Mouse (Mus musculus) induced T-regulatory cell, adult 2 months (primary cell): Measurements from ENCODE around the gene Rbbp8nl.

ENCODE experiments used
- DNase-seq: peaks from one replicate; pipeline ENCODE4 v3.0.0-alpha.2; 2012; ENCODE audit warnings: low read depth

The Rbbp8nl gene

DNA sequence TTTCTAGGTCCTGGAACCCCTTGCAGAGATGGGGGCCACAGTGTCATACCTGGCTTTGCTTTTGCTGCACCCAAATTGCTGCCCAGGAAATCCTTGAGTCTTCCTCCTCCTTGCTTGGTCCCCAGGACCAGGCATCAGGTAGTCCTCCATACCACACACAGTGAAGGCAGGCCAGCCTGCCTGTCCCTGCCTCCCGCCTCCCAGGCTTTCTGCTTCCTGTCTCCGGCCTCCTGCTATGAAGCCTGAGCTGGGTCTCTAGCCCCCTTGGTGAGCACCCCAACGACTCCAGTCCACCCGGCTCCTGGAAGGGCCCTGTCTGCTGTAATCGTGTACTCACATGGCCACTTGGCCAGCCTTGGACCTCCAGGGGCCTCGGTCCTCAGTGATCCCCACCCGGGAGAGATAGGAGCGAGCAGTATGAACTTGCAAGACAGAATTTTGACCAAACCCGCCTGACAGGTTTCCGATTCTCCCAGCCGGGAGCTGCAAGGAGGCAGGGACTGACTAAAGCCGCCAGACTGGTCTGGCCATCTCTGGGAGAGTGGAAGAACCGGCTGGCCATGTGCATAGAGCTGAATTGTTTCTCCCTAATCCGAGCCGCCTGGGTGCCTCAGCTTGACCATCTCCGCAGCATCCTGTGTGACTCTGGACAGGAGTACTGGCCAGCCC is at the start of gene Rbbp8nl:
Rbbp8nl (minus strand) TSS at position 440 of the 669 bp plus-strand sequence.
- DNase-seq = no peak

DNA sequence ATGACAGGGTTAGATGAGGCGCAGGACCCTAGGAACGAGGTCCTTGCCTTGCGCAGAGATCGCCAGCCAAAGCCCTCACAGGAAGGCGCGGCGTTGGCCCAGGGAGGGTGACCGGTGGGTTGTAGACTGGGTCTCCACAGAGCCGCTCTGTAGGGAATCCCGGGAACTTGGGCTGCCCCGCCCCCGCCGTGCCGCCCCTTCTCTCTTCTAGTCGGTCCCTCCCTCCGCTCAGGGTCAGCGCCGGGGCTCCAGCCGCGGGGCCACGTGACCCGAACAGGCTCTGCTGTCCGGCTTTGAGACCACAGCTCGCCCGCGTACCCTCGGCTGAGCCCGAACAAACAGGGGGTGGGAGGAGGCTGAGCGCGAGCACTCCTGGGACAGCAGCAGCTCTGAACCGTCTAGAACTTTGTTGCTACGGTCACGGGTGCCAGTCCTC is 44.9 kb upstream of the Rbbp8nl start, which contains the start of gene Gata5:
Gata5 (minus strand) TSS at position 149 of the 436 bp plus-strand sequence.
- DNase-seq = no peak

DNA sequence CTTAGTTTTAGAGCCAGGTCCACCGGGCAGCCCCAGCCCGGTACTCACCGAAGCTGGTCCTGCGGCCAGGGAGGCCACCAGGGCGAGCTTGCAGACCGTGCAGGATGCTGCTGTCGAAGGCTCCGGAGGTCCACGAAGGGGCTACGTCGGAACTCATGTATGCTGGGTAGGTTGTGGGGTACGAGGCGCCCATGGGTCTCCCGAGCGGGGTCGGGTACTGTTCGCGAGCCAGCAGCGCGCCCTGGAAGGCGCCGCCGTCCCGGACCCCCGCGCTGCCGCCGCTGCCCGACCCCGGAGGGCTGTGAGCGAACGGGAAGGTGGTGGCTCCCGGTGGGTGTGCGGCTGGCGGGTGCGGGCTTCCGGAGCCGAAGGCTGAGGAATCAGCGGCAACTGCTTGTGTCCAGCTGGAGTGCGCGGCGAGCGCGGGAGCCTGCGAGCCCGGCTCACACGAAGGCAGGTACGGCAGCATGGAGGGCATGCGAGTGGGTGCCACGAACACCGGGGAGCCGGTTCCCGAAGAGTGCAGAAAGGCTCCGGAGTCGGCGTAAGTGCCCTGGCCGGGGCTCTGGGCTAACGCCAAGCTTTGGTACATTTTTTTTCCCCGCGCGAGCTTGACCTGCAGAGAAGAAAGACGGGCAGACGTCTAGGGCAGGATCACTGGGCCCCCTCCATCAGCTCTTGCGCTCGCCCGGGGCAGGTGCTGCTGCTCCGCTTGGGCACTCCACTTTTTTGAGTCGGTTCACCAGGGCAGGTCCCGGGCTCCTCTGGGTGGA is 44.3 kb upstream of the Rbbp8nl start:
- DNase-seq = no peak

DNA sequence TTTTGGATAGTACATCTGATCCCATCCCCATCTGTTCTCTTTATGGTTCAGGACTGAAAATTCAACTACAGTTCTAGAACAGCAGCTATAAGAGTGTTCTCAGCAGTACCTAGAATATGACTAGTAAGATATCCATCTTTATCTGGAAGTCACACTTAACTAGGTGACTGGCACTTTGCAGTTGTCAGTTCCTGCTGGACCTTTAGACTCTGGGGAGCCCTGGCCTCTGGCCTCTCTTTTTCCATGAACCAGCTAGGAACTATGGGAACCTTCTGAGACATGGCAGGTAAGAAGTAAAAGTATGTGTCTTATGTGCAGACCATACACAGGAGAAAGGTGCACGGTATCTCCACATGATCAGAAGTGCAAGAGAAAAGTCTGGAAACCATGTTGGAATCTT is 39.8 kb upstream of the Rbbp8nl start:
- DNase-seq = no peak

DNA sequence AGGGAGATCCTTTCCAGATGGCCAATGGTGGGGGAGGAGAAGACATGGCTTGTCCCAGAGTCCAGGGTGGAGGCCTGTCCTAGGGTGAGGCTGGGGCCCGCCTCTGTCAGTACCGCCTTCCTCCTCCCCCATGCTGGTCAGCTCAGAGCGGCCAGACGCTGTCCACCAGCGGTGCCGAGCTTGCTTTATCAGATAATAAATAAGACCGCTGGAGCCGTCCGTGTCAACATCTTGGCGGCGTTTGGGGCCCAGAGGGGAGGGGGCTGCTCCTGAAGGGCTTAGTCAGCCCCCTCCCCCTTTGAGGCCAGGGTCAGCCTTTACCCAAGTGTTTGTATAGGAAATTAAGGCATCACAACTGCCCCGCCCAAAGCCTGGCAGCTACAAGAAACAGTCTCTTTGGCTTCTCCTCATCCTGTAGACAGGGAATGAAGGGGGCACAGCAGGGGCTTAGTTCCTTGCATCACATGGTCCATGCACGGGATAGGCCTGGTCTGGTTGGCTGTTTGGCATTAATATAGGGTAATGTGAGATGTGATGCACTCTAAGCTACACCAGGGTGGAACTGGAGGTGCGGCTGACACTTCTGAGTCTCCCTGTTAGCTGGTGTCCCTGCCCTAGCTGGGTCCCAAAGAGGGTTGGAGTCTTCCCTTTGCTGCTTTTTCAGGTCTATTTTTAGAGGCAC is 33.1 kb upstream of the Rbbp8nl start:
- no peak for DNase-seq

DNA sequence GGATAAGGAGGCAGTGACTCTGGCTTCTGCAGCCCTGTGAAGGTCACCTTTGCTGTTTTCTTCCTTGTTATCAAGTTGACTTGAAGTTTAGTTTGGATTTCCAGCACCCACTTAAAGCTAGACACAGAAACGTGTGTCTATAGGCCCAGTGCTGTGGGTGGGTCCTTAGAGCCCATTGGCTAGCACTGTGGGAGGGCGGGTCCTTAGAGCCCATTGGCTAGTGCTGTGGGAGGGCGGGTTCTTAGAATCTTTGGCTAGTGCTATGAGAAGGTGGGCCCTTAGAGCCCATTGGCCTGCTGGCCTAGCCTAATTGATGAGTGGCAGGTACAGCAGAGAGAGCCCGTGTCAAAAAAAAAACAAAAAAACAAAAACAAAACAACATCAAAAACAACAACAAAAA is 30.5 kb upstream of the Rbbp8nl start:
- no peak for DNase-seq

DNA sequence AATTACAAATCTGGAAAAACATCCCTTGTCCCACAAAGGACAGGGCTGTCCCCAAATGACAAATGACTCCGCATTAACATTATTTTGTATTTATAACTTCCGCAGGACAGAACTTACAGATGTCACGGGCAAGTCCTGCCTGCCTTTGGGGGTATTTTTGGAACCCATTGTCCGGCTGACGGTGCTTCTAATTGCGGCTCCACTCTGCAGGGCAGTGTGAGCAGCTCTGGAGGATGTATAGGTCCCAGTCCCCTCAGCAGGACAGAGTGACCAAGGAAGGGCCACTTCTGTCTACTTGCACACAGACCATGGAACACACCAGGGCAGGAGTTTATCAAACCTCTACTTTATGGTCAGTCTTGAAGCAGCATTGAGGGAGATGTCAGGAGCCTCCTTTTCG is 27.9 kb upstream of the Rbbp8nl start:
- no peak for DNase-seq

DNA sequence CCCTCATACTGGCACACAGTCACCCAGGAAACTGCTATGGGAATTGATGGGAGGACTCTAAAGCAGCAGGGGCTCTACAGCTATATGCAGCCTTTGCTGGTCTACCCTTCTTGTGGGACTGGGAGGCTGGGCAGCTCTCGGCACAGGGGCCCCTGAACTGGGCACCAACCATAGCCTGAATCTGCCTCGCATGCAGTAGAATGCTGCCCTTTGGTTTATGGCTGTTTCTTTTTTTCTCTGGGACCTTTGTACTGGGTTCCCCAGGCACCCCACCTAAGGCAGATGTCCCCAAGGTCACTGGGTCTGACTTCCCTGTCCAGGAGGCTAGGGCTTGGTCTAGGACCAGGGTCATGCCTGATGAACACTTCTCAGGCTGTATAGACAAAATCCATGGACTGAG is 24.6 kb upstream of the Rbbp8nl start:
- DNase-seq = no peak

DNA sequence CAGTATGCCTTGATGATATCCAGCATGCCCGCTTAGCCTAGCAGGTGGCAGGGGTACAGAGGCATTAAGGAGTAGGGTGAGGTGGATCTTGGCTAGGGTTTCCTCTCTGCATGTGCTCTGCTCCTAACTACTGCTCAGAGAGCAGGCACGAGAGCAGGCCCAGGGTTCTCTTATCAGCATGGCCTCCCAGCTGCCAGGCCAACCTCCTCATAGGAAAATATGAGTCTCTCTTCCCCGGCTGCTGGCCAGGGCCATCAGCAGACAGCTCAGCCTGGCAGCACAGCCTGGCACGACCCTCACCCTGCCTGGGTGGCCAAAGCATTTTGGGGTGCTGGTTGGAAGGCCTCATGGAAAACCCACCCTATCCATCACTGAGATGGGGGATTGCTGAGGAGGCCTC is 21.5 kb upstream of the Rbbp8nl start:
- no peak for DNase-seq

DNA sequence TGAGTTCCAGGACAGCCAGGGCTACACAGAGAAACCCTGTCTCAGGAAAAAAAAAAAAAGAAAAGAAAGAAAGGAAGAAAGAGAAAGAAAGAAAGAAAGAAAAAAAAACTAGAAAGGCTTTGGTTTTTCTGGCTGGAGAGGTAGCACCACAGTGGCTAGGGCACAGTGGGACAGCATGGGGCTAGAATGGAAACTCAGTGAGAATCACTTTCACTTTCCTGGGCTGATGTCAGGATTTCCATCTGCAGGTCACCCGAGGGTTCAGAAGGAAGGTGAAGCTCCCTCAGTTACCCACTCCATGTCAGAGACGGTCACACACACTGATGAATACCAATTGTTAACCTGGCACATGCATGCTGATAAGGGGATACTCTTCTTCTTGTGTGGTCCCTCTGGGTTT is 18.0 kb upstream of the Rbbp8nl start:
- DNase-seq = peak; percentile 45

DNA sequence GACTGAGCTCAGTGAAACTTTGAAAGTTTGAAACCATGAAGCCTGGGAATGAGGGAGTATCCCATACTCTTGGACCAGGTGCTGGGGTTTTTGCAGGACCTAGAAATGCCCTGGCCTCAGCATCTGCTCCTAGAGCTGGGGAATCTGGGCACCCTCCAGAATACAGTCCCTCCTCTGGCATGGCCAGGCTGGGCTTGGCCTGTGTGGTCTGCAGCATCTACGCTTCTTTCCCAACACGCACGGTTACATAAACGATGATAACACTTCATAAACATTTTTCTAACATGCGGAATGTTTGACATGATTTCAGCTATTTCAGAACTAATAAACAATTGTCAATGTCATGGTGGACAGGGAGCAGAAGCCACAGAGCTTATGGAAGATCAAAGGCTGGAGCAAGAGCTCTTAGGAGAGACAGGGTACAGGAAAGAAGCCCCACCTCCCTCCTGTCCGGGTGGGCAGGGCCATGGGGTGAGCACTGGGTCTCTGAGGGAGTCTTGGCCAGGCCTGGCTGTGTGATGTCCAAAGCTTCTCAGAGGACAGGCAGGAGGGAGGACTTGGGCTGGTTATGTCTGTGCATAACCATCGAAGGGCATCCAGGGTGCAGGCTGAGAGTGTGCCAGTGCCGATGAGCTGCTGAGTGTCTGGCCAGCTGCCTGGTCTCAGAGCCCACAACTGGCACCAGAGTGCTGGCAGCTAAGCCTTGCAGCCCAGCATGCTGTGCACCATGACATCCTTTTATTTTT is 16.9 kb upstream of the Rbbp8nl start:
- DNase-seq = no peak

DNA sequence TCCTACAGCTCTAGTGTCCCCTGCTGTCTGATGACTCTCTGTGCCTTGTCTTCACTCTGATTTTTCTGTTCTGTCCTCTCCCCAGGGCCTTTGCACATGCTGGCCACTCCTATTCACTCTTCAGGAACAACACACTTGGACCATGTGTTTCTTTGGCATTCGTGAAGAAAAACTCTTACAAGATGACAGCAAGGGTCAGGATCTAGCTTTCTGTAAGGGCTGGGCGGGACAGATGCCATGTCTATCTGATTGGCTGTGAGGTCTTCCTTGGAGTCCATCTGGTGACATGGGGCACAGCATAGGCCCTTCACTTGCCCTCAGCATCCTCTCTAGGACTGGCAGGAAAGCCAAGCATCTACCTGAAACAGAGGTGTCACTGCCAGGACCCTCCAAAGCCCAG is 16.3 kb upstream of the Rbbp8nl start:
- DNase-seq = no peak

DNA sequence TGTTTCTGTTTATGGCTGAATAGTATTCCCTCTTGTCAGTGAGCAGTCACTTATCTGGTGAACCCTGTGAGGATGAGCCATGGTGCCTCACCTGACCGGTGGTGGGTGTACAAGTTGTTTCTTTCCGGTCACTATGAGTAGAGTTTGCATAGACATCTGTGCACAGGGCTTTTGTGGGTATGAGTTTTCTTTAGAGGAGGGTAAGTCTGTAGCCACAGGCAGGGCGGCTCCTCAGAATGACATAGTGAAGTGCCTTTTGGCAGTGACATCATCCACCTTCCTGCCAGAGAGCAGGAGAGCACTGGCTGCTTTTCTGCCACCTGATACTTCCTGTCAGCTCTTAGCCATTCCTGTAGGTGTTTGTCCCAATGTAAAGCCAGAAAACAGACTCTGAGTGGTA is 15.8 kb upstream of the Rbbp8nl start:
- peak; percentile 67 for DNase-seq

DNA sequence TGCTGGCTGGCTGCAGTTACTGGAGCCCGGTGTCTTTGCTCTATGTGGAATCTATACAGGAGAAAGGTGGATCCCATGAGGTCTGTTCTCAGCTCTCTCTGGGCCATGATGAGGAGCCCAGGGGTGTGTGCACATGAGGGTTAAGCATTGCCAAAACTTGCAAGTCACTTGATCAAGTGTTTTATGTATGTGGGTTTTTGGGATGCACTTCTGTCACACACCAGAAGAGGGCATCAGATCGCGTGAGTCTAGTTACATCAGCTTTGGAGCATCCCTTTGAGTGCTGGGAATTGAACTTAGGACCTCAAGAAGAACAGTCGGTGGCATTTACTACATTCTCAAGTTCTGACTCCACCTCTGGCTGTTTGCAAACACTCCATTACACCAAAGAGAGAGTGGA is 14.9 kb upstream of the Rbbp8nl start:
- DNase-seq = peak; percentile 12

DNA sequence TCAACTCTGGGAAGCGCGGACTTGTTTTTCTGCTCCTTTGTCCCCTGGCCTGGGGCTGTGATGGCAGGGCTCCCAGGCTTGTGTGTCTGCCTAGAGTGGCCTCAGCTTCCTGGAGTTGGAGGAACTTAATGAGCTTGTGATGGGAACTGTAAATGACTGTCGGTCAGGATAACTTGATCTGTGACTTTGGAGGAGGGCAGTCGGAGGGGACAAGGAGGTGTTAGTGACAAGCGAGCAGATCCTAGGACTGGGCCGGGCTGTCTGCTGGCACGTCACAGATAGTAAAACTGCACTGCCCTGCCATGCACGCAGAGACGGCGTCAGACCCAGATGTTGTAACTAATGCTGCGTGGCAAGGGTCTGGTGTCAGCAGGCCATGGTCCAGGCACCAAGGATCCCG is 13.8 kb upstream of the Rbbp8nl start:
- DNase-seq = no peak

DNA sequence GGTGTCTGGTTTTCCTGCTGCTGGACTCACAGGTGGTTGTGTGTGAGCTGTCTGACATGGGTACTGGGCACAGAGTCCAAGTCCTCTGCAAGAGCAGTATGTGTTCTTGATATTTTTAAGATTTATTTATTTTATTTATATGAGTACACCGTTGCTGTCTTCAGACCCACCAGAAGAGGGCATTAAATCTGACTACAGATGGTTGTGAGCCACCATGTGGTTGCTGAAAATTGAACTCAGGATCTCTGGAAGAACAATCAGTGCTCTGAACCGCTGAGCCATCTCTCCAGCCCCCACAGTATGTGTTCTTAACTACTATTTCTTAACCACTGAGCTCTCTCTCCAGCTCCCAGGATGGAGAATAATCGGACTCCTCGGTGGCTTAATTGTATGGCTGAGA is 12.5 kb upstream of the Rbbp8nl start:
- DNase-seq = no peak

DNA sequence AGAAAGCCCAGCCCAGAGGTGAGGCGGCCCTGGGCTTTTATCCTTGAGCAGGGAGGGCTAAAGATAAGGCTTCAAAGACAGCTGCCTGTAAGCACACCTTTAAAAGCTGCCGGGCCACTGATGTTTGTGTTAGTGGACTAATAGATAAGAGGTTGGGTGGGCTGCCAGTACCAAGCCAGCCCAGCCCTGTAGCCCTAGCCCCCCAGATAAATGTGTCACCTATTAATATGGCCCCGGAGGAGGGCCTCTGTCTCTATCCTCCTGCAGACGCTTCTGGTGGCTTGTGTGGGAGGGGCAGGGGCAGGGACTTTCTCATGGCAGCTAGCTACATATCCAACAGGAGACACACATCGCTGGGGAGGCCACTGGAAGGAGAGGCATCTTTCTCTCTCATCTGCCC is 11.1 kb upstream of the Rbbp8nl start:
- DNase-seq = no peak

DNA sequence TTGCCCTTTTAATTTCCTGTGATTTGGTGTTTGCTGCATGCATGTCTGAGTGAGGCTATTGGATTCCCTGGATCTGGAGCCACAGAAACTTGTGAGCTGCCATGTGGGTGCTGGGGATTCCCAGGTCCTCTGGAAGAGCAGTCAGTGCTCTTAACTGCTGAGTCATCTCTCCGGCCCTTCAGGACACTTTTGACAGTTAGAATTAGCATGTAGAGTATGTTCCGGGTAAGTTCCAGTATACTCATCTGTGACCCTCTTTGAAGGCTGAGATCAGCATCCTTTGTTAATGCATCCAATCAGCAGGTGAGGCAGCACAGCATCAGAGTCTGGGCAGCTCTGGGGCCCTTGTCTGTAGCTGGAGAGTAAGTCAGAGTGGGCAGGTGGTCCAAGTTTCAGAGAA is 10.6 kb upstream of the Rbbp8nl start:
- no peak for DNase-seq

DNA sequence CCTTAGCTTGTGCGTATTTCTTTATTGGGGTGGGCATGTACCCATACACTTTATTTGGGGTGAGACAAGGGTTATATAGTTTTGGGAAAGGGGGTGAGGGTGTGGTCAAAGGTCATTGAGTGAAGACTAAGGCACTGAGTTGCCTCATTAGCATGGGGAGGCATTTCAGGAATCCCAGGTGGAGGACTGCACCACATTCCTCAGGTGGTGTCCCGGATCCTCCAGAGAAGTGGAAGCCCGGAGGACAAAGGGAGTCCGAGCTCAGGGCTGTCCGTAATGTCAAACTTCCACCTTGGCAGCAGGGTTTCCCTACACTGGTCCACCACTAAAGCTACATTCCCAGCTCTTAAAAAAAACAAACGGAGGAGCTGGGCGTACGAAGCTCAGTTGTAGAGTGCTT is 3.2 kb upstream of the Rbbp8nl start:
- DNase-seq = no peak

DNA sequence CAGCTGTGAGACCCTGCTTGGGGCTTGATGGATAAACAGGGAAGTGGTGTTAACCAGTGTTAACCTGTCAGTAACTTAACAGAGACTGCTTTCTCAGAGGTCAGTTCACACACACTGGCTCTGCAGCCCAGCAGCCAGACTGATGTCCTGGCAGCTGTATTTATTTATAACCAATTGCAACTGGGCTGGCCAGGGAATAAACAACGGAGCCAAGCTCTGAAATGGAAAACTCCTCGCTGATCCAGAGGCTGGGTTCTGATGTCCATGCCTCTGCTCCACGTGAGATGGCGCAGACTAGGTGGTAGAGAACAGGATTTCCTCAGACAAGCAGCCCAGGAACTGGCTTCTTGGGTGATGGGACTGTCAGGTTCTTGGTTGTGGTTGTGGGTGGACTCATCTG is 2.3 kb upstream of the Rbbp8nl start:
- no peak for DNase-seq

DNA sequence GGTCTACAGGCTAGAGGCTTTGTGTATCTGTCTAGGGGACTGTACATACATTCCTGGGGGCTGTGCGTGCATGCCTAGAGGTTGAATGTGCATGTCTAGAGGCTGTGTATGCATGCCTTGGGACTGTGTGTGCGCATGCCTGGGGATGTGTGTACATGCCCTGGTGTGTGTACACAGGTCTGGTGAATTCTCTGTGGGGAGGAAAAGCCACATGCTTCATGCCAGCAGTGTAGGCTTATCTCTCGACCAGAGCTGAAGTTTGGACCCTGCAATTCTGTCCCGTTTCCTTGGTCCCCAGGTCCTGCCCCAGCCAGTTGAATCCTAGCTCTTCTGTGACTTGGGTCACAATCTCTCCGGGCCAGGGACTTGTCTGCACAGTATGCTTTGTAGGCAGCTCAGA is 1.9 kb upstream of the Rbbp8nl start:
- no peak for DNase-seq

DNA sequence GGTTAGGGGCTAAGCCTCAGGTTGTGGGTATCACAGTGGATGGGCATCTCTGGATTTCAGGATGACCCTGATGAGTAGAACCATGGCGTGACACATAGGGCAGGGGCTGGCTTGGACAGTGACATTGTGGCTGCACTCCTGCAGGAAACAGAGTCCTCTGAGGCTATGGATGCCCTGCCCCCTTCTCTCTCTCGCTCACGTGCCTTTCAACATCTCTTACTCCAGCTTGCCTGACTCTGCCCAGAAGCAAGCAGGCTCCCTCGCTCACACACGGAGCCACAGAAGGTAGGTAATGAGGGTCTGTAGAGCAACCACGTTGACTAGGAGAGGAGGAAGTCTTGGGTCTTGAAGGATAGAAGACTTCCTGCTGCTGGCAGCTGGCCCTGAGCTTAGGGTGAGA is 824 bp upstream of the Rbbp8nl start:
- no peak for DNase-seq
